ENCODE assay signal across 8 mouse cellular contexts in the genomic region with DNA sequence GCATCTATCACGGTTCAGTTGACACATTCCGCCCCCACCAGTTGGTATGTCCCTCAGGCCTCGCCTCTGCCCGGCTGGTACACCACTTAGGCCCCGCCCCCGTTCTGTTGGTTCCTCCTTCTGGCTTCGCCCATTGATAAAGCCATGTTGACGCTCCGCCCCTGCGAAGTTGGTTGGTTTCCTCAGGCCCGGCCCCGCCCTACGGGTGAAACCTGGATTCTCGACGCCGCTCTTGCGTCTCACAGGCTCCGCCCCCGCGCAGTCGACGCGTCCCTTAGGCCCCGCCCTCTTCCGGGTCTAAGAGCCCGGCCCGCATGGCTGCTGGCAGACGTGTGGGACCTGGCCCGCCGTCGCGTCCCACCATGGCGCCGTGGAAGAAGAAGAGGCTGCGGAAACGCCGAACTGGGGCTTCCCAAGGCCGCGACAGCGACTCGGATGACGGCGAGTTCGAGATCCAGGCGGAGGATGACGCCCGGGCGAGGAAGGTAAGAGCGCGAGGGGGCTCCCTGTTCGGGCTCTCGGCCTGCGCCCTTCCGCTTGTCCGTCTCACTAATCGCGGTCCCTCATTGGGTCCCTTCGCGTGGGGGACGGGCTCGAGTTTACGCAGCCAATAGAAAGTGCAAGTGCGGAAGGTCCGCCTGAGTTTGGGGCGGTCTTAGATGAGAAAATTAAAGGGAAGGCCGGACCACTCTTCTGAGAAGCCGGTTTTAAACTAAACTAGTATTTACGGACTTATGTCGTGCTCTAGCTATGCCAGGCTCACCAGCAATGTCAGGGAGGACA. TPM values are rescaled to one million over a fixed set of nuclear protein-coding genes. Genes with fewer than 3 reads are reported as not detected.
DNase-seq lines count a peak whose midpoint lies in the region; ATAC-seq and TF ChIP-seq lines count a peak whose summit lies in the region.

No protein-coding gene starts in this region.

- peak overlapping the region; percentile 78 for H3K9ac ChIP-seq in embryonic facial prominence, embryonic 13.5 days
- H3K9ac ChIP-seq in limb, embryonic 12.5 days (replicated peaks) = peak overlapping the region; percentile 66
- peak overlapping the region; percentile 71 for H3K9ac ChIP-seq in midbrain, embryonic 15.5 days

- DNase-seq in 3134 (ENCODE audit: extremely low read depth, insufficient read length, low spot score) = peak; percentile 99
- DNase-seq in adrenal gland, postnatal 36 days = peak; percentile 100
- peak; percentile 100 for DNase-seq in heart, adult 18-20 months
- DNase-seq in kidney, adult 2 months = peak; percentile 100
- DNase-seq in spleen, adult 2 months (ENCODE audit: low read depth in 1 of 2, low spot score in 2 of 2) = peak; percentile 100

- peak; percentile 92 for ATAC-seq in embryonic facial prominence, embryonic 13.5 days (ENCODE audit: insufficient number of reproducible peaks, insufficient read depth, low FRiP score, low TSS enrichment, low read depth)
- ATAC-seq in limb, embryonic 12.5 days (ENCODE audit: insufficient number of reproducible peaks, insufficient read depth, low FRiP score, low TSS enrichment, low read depth) = peak; percentile 91
- peak; percentile 94 for ATAC-seq in midbrain, embryonic 15.5 days (replicated peaks)

- peaks cover 17% of the 10 kb centered on the region for H3K4me1 ChIP-seq in embryonic facial prominence, embryonic 13.5 days
- H3K4me1 ChIP-seq in kidney, adult 2 months (ENCODE audit: control insufficient read depth, insufficient read depth, low read length) = peaks cover 9% of the 10 kb centered on the region; the same call in 1 of the 2 replicates
- H3K4me1 ChIP-seq in limb, embryonic 12.5 days (replicated peaks) = peaks cover 16% of the 10 kb centered on the region
- peaks cover 22% of the 10 kb centered on the region for H3K4me1 ChIP-seq in midbrain, embryonic 15.5 days
- no peaks in the 10 kb centered on the region; the same call in 1 of the 2 replicates for H3K4me1 ChIP-seq in spleen, adult 2 months (ENCODE audit: control insufficient read depth, insufficient read depth, insufficient read length)

- no peak for TF ChIP-seq CTCF in kidney, adult 2 months (conservative IDR thresholded peaks at IDR 0.05; ENCODE audit: insufficient read depth, insufficient read length, low read depth, low read length)
- no peak for TF ChIP-seq CTCF in spleen, adult 2 months (IDR thresholded peaks at IDR 0.05; ENCODE audit: extremely low read depth, insufficient read depth, insufficient read length, insufficient replicate concordance)

- under 1% methylated on average over 69 of the region's 69 CpGs for WGBS in embryonic facial prominence, embryonic 13.5 days
- WGBS in kidney, adult 2 months = under 1% methylated on average over 69 of the region's 69 CpGs
- under 1% methylated on average over 69 of the region's 69 CpGs for WGBS in limb, embryonic 12.5 days
- under 1% methylated on average over 69 of the region's 69 CpGs for WGBS in midbrain, embryonic 15.5 days
- under 1% methylated on average over 69 of the region's 69 CpGs for WGBS in spleen, adult 2 months

- H3K4me3 ChIP-seq in embryonic facial prominence, embryonic 13.5 days = peak overlapping the region; percentile 70
- peak overlapping the region; percentile 72 for H3K4me3 ChIP-seq in kidney, adult 2 months (ENCODE audit: insufficient read depth, low read depth, low read length)
- H3K4me3 ChIP-seq in limb, embryonic 12.5 days (replicated peaks) = peak overlapping the region; percentile 60
- H3K4me3 ChIP-seq in midbrain, embryonic 15.5 days = peak overlapping the region; percentile 79
- peak overlapping the region; percentile 88 for H3K4me3 ChIP-seq in spleen, adult 2 months (ENCODE audit: extremely low read depth, insufficient read depth, insufficient read length)

- peak overlapping the region; percentile 93 for H3K4me2 ChIP-seq in embryonic facial prominence, embryonic 13.5 days
- peak overlapping the region; percentile 86 for H3K4me2 ChIP-seq in limb, embryonic 12.5 days
- peak overlapping the region; percentile 84 for H3K4me2 ChIP-seq in midbrain, embryonic 15.5 days

- peak overlapping the region; percentile 78 for H3K27ac ChIP-seq in embryonic facial prominence, embryonic 13.5 days
- peak overlapping the region; percentile 97 for H3K27ac ChIP-seq in kidney, adult 2 months (ENCODE audit: insufficient read depth, low read depth, low read length)
- peak overlapping the region; percentile 82 for H3K27ac ChIP-seq in limb, embryonic 12.5 days
- peak overlapping the region; percentile 89 for H3K27ac ChIP-seq in midbrain, embryonic 15.5 days
- peak overlapping the region; percentile 98 for H3K27ac ChIP-seq in spleen, adult 2 months (ENCODE audit: insufficient read depth, low read length)

- H3K36me3 ChIP-seq in embryonic facial prominence, embryonic 13.5 days = peaks cover 46% of the 10 kb centered on the region
- H3K36me3 ChIP-seq in kidney, adult 2 months (ENCODE audit: control insufficient read depth, insufficient read depth, low read length) = no peaks in the 10 kb centered on the region
- peaks cover 52% of the 10 kb centered on the region for H3K36me3 ChIP-seq in limb, embryonic 12.5 days
- H3K36me3 ChIP-seq in midbrain, embryonic 15.5 days (replicated peaks) = peaks cover 4% of the 10 kb centered on the region; the same call in 1 of the 2 replicates
- H3K36me3 ChIP-seq in spleen, adult 2 months (ENCODE audit: control insufficient read depth, insufficient read depth, low read length) = peaks cover 11% of the 10 kb centered on the region

- H3K9me3 ChIP-seq in embryonic facial prominence, embryonic 13.5 days = no peaks in the 10 kb centered on the region
- peaks cover 8% of the 10 kb centered on the region; the same call in 1 of the 2 replicates for H3K9me3 ChIP-seq in limb, embryonic 12.5 days
- no peaks in the 10 kb centered on the region for H3K9me3 ChIP-seq in midbrain, embryonic 15.5 days

- TF ChIP-seq POLR2A in kidney, adult 2 months (IDR thresholded peaks at IDR 0.05; ENCODE audit: low read depth, low read length) = peak; percentile 20
- TF ChIP-seq POLR2A in spleen, adult 2 months (IDR thresholded peaks at IDR 0.05; ENCODE audit: low read depth, low read length) = peak; percentile 92

- H3K27me3 ChIP-seq in embryonic facial prominence, embryonic 13.5 days = no peaks in the 10 kb centered on the region
- H3K27me3 ChIP-seq in kidney, adult 2 months (replicated peaks; ENCODE audit: control insufficient read depth, insufficient read depth, low read length) = no peaks in the 10 kb centered on the region
- no peaks in the 10 kb centered on the region for H3K27me3 ChIP-seq in limb, embryonic 12.5 days
- H3K27me3 ChIP-seq in midbrain, embryonic 15.5 days (replicated peaks) = no peaks in the 10 kb centered on the region
- no peaks in the 10 kb centered on the region for H3K27me3 ChIP-seq in spleen, adult 2 months (ENCODE audit: control insufficient read depth, insufficient read depth, low read length)

RNA-seq across cellular contexts. Expression of a gene that starts 0.5 kb away (rescaled TPM):
- 10 to 100 TPM; 50.4 to 51.1 TPM for total RNA-seq in adrenal gland, postnatal 36 days (2021)
- 45.6 and 46.8 TPM in 2 replicates for polyA plus RNA-seq in embryonic facial prominence, embryonic 13.5 days (2015; fragmentation: Nextera tagmentation; extraction: Ambion mirVana)
- total RNA-seq in heart, adult 18-20 months (2021) = 10 to 100 TPM; 19.2 to 23.0 TPM
- 29.3 and 31.6 TPM in 2 replicates for polyA plus RNA-seq in kidney, adult 2 months (2012; rRNA removed)
- polyA plus RNA-seq in limb, embryonic 12.5 days (2016; fragmentation: Nextera tagmentation; extraction: Ambion mirVana) = 48.8 and 50.3 TPM in 2 replicates
- 39.9 and 43.7 TPM in 2 replicates for polyA plus RNA-seq in midbrain, embryonic 15.5 days (2015; fragmentation: Nextera tagmentation; extraction: Ambion mirVana)
- 80.8 and 131 TPM in 2 replicates for polyA plus RNA-seq in spleen, adult 2 months (2012; rRNA removed)

RNA-seq across cellular contexts. Expression of a gene that starts 0.6 kb away (rescaled TPM):
- 10 to 100 TPM; 15.6 to 15.9 TPM for total RNA-seq in adrenal gland, postnatal 36 days (2021)
- polyA plus RNA-seq in embryonic facial prominence, embryonic 13.5 days (2015; fragmentation: Nextera tagmentation; extraction: Ambion mirVana) = 16.2 and 17.6 TPM in 2 replicates
- total RNA-seq in heart, adult 18-20 months (2021) = 10 to 100 TPM; 13.4 to 16.3 TPM
- polyA plus RNA-seq in kidney, adult 2 months (2012; rRNA removed) = 25.2 and 32.1 TPM in 2 replicates
- polyA plus RNA-seq in limb, embryonic 12.5 days (2016; fragmentation: Nextera tagmentation; extraction: Ambion mirVana) = 16.9 and 19.1 TPM in 2 replicates
- polyA plus RNA-seq in midbrain, embryonic 15.5 days (2015; fragmentation: Nextera tagmentation; extraction: Ambion mirVana) = 28.3 and 30.6 TPM in 2 replicates
- 8.0 and 8.8 TPM in 2 replicates for polyA plus RNA-seq in spleen, adult 2 months (2012; rRNA removed)

RNA-seq across cellular contexts. Expression of a gene that starts 21.0 kb away (rescaled TPM):
- 1 to 10 TPM in 1 of 2 experiments, not detected in 1; 2.0 TPM for total RNA-seq in adrenal gland, postnatal 36 days (2021)
- polyA plus RNA-seq in embryonic facial prominence, embryonic 13.5 days (2015; fragmentation: Nextera tagmentation; extraction: Ambion mirVana) = not detected in 2 replicates
- total RNA-seq in heart, adult 18-20 months (2021) = not detected
- not detected in 2 replicates for polyA plus RNA-seq in kidney, adult 2 months (2012; rRNA removed)
- polyA plus RNA-seq in limb, embryonic 12.5 days (2016; fragmentation: Nextera tagmentation; extraction: Ambion mirVana) = not detected in 2 replicates
- polyA plus RNA-seq in midbrain, embryonic 15.5 days (2015; fragmentation: Nextera tagmentation; extraction: Ambion mirVana) = 0.44 and 0.70 TPM in 2 replicates
- not detected in 2 replicates for polyA plus RNA-seq in spleen, adult 2 months (2012; rRNA removed)

RNA-seq across cellular contexts. Expression of a gene that starts 24.2 kb away (rescaled TPM):
- total RNA-seq in adrenal gland, postnatal 36 days (2021) = under 1 TPM; 0.36 to 0.40 TPM
- polyA plus RNA-seq in embryonic facial prominence, embryonic 13.5 days (2015; fragmentation: Nextera tagmentation; extraction: Ambion mirVana) = 0.60 and 0.80 TPM in 2 replicates
- not detected for total RNA-seq in heart, adult 18-20 months (2021)
- 2.1 and 2.5 TPM in 2 replicates for polyA plus RNA-seq in kidney, adult 2 months (2012; rRNA removed)
- 0.64 and 0.93 TPM in 2 replicates for polyA plus RNA-seq in limb, embryonic 12.5 days (2016; fragmentation: Nextera tagmentation; extraction: Ambion mirVana)
- 1.7 and 1.8 TPM in 2 replicates for polyA plus RNA-seq in midbrain, embryonic 15.5 days (2015; fragmentation: Nextera tagmentation; extraction: Ambion mirVana)
- 0.38 and 0.40 TPM in 2 replicates for polyA plus RNA-seq in spleen, adult 2 months (2012; rRNA removed)

RNA-seq across cellular contexts. Expression of a gene that starts 24.5 kb away (rescaled TPM):
- total RNA-seq in adrenal gland, postnatal 36 days (2021) = 10 to 100 TPM; 34.1 to 36.9 TPM
- 21.0 and 22.3 TPM in 2 replicates for polyA plus RNA-seq in embryonic facial prominence, embryonic 13.5 days (2015; fragmentation: Nextera tagmentation; extraction: Ambion mirVana)
- total RNA-seq in heart, adult 18-20 months (2021) = 10 to 100 TPM; 29.7 to 35.5 TPM
- 200 and 216 TPM in 2 replicates for polyA plus RNA-seq in kidney, adult 2 months (2012; rRNA removed)
- 16.7 and 17.2 TPM in 2 replicates for polyA plus RNA-seq in limb, embryonic 12.5 days (2016; fragmentation: Nextera tagmentation; extraction: Ambion mirVana)
- polyA plus RNA-seq in midbrain, embryonic 15.5 days (2015; fragmentation: Nextera tagmentation; extraction: Ambion mirVana) = 15.8 and 17.7 TPM in 2 replicates
- polyA plus RNA-seq in spleen, adult 2 months (2012; rRNA removed) = 54.5 and 58.8 TPM in 2 replicates

Comparison
In these comparisons a context has a peak if more than half of its experiments do, and no peak if none do; other contexts are left out.
1. Peak in every context shown above with its lines: DNase-seq, ATAC-seq, H3K4me3 ChIP-seq and H3K27ac ChIP-seq.